Mouse (Mus musculus) 3134 (cell line): ENCODE data around the gene Lca5l.
"Not testable (repeated sequence)": the region's sequence is repeated elsewhere in the genome, so short reads cannot be mapped to it uniquely, and the experiment has no call there.

Experiments used
- DNase-seq: peaks from one replicate; pipeline ENCODE4 v3.0.0-alpha.2; 2011; ENCODE audit warnings: low spot score; ENCODE audit not compliant: insufficient read length; ENCODE audit errors: extremely low read depth

Lca5l gene

DNA sequence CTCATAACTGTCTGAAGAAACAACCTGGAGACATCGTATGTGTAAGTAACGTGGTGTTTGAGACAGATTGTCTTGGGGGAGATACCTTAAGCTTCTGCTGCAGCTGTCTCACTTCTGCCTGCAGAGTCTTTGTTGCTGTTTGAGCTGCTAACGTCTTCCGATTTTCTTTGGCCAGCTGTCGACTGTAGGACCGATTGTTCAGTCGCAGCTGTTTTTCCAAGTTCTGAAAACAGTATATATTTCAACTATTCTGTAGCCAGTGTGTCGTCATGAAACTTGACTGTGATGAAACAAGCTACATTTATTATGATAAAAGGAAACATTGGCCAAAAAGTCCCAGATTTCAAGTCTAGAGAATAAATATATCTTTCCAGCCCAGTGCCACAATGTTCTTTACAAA is 18.4 kb downstream of the Lca5l start:
- no peak for DNase-seq

DNA sequence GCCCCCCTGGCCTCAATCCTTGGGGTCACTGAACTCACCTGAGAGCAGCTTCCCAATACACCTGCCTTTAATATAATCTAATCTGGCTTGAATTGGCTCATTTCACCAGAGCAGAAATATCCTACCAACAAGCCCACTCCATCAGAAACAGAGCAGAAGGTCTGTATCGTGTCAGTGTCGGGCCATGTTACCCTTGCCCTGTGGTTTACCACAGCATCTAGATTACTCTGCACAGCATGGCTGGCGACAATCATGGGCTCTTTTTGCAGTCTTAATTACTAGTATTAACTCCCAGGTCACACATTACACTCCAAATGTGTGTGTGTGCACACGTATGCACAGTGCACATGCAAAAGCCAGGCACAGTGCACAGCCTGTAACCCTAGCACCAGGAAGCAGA is 23.2 kb downstream of the Lca5l start:
- DNase-seq: no peak

DNA sequence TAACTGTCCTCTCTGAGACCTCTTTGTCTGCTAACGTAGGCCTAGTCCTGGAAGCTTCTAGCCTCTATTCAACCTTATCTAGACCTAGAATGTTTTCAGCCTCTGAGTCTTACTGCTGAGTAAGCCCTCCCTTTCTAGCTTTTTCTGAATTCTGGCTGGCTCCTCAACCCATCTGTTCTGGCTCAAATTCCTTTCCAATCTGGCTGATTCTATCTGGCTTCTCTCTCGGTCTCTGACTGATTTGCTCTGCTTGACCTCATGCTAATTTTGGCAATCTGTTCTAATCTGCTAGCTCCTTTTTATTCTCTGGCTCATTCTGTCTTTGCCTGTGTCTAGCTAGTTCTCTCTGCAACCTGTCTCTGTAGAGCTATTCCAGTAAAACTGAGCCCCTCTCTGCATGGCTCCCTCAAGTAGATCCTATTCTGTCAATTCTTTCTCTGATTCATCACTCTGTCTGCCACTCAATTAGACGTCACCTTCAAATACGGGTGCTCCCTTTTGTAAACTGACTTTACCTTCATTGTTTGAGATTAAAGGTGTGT is 26.3 kb downstream of the Lca5l start:
- DNase-seq: no peak

DNA sequence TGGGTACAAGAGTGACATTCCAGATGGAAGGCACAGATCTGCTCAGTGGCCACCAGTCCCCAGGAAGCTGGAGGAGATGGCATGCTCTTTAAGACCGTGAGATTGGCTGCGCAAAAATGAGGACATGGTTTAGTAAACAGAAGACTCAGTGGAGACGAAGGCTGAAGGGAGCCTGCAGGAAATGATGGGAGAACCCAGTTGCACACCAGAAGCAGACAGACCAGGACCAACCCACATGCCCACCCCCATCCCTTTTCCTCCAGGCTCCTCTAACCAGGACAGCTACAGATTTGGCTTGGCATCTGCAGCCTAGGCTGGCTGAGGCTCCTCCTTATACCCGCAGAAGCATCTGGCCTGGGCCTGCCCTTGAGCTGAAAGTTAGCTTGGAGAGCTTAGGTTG is 30.7 kb downstream of the Lca5l start:
- DNase-seq: no peak

GRCm38 (mm10) chr16:96160927-96161326 is 31.1 kb downstream of the Lca5l start:
- DNase-seq: no peak

DNA sequence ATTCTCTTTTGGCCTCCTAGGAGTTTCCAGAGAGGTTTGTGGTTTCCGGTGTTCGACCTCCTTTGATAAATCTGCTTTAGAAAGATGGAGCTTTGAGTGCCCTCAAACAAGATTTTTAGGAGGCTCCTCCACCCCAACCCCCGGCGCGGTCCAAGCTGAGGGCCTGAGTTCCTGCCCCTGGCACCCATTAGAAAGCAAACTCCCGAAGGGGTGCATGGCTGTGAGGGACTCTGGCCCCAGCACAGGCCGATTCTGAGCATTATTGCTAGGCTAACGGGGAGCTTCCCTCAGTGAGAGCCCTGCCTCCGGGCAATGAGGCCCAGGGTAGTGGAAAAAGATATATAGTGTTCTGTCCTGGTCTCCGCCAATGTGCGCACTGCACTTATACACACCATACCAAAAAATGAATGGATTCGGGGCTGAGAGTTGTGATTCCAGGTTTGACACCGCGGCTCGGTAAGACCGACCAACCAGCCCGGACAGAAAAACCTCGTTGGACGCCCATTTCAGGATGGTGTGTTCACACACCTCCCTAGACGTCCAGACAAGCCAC is 32.2 kb downstream of the Lca5l start:
- no peak for DNase-seq

DNA sequence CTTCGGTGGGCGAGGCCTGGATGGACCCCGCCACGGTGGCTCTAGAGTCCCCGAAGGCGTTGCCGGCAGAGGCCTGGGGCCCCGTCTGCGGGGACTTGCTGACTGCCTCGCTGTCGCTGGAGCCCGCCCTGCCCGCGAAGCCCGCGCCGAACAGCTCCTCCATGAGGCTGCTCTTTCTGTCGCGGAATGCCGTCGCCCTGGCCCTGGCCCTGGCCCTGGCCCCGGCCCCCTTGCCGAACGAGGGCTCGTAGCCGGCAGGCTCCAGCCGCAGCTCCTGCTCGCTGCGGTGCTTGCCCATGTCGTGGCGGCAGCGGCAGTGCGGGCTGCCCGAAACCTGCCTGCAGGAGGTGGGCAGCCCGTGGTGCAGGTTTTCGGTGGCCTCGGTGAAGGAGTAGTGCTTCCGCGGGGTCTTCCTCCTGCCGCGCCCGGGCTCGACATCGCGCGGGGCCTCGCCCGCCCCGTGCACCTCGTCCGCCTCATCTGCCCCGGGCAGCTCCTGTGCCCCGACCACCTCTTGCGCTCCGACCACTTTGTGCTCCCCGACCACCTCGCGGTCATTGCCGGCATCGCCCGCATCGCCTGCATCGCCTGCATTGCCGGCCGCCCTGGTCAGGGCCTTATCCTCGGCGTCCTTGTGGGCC is 32.9 kb downstream of the Lca5l start:
- DNase-seq: no peak

DNA sequence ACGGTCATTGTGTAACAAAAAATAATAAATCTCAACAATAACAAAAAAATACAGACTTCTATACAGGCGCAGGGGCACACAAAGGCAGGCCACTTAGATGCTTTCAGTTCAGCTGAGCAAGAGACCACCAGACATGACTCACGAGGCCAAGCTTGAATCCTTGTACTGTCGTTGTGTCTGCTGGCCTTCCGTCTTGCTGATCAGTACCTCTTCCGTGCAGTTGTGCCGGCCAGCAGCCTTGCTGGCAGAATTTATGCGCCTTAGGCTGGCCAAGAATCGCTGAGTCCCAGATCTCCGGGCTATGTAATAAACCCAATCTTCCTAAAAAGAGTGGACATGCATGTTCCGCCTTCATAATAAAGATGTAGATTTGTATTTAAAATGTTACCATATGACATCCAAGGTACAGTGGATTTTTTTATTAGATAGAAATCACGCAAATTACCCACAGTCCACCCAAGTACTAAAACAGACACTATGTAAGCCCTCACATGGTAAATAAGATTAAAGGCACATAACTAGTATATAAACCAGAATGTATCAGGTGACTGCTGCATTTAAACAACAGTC is 33.5 kb downstream of the Lca5l start:
- no peak for DNase-seq

DNA sequence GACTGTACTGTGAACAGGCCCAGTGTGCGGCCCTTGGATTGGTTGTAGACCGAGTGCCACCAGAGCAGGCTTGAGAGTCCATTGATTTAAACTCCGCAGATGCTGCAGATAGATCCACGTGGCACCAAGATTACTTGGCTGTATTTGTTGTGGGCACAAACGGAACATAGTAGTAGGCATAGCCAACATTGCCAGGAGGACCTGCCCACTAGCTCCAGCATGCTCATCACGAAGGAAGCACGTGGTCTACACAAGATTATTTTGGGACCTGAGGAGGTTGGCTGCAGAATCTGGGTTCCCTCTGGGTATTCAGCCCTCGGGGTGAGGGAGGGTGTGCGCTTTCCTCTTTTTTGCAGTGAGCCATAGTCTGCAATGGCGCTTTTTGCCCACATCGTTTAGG is 34.9 kb downstream of the Lca5l start:
- no peak for DNase-seq

- no peak for DNase-seq
Observed at GRCm38 (mm10) chr16:96156019-96156418, 36.1 kb downstream of the Lca5l start.

GRCm38 (mm10) chr16:96154476-96154875 is 37.6 kb downstream of the Lca5l start:
- DNase-seq: no peak

GRCm38 (mm10) chr16:96151551-96151950 is 40.5 kb downstream of the Lca5l start:
- peak; percentile 72 for DNase-seq

GRCm38 (mm10) chr16:96150995-96151394 is 41.1 kb downstream of the Lca5l start:
- DNase-seq: peak; percentile 55

GRCm38 (mm10) chr16:96149311-96149710 is 42.8 kb downstream of the Lca5l start:
- no peak for DNase-seq

DNA sequence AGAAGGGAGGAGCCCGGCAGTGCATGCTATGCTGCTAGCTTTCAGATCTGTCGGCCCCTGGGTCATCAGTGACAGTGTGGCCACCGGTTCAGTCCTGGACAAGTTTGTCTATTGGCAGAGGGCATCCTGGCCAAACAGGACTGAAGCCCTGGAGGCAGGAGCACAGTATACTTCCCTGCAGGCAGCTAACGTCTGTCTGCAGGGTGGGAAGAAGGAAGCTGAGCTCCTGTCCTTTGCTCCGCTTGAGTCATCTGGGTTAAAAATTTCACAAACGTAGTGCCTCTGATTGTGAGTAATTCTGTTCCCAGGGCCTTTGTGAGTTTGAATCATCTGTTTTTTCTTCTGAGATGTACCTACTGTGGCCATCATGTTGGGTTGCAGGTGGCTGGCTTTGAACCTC is 43.2 kb downstream of the Lca5l start:
- DNase-seq: peak; percentile 34

DNA sequence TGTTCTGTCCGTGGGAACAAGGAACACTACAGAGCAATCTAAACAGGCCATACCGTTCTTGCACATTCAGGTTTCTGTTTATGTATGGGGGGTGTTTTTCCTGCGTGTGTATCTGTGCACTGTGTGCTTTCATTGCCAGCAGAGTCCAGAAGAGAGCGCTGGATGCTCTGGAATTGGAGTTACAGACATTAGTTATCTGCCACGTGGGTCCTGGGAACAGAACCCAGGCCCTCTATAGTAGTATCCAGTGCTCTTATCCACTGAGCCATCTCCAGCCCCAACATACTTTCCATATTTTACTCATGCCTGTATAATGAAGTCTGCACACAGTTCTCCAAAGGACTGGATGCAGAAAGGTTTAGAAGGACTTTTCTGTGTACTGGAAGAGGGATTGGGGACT is 46.3 kb downstream of the Lca5l start:
- no peak for DNase-seq

DNA sequence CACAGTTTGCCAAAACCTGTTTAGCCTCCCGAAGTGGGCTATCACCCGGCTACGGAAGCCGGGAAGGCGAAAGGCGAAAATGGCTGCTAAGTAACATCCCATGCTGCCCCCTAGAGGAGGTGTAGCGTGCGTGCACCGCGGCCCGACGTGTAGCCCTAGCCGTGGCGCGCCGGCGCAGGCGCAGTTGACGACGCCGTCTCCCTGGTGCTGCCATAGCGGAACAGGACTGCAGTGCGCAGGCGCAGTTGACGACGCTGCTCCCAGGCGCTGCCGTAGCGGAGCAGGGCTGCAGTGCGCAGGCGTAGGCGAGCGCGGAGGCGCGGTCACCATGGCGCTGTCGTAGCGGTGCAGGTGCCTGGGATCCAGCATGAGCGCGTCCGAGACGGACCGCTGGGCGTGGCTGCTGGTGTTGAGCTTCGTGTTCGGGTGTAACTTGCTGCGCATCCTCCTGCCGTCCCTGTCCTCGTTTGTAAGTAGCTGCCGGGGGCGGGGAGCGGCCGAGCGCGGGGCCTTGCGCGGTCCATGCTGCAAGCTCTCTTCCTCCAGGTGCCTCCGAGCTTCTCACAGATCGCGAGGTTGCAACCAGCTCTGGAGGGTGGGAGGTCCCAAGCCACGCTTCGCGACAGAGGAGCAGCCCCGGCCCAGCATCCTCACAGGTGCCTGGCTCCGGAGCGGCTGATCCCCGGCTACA is 46.8 kb downstream of the Lca5l start, which contains the start of gene Wrb:
Gene Wrb (plus strand): TSS at position 298 of the 691 bp plus-strand sequence.
- DNase-seq: peak; percentile 100

DNA sequence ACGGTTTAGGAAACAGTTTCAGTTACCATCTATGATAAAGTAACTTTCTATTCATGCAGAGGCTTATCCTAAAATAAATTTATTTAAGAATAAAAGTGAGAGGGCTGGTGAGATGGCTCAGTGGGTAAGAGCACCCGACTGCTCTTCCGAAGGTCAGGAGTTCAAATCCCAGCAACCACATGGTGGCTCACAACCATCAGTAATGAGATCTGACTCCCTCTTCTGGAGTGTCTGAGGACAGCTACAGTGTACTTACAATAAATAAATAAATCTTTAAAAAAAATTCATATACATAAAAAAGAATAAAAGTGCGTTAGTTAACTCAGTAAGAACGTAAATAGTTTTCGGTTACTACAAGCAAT is 47.3 kb downstream of the Lca5l start:
- not testable (repeated sequence) for DNase-seq

- DNase-seq: no peak
Observed at GRCm38 (mm10) chr16:96128466-96128865, 63.6 kb downstream of the Lca5l start.

- DNase-seq: peak; percentile 95
Observed at GRCm38 (mm10) chr16:96127657-96128344, 64.3 kb downstream of the Lca5l start, which contains the start of gene Hmgn1. Gene Hmgn1, minus strand, starts transcription at chr16:96127729.

- peak; percentile 76 for DNase-seq
Observed at GRCm38 (mm10) chr16:96127288-96127656, 64.8 kb downstream of the Lca5l start.
